Mouse (Mus musculus): Measurements from ENCODE around the gene Ccdc159.
A peak's percentile ranks its signal among the peaks of the same experiment; 100 is the strongest.

Gene Ccdc159

DNA sequence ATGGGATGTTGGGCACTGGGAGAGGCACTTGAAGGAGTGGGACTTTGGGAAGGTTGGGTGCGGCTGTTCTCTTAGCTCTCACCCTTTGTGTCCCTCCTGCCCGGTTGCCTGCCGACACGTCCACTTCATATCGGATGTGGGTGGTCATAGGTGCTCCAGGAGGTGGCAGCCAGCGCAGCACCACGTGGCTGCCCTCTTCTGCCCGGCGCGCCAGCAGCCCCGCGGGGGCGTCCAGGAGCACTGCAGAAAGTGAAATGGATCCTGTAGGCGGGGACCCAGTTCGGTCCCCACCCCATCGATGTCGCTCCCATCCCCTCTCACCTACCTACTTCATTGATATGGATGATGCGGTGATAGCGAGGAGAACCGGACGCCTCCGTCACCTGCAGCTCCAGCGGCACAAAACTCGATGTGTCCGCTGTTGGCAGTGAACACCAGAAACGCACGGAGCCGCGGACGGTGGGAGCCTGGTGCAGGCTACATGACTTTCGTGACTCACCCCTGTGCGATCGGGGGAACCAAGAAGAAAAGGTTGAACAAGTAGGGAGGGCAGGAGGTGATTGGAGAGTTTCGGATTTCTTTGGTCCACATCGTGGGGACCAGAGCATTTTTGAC, 34.2 kb downstream of the Ccdc159 start:
- DNase-seq (ENCODE audit: low read depth, low spot score) = no peak

GRCm38 (mm10) chr9:21962010-21962409, 34.7 kb downstream of the Ccdc159 start:
- no peak for DNase-seq (ENCODE audit: low read depth, low spot score)

- DNase-seq (ENCODE audit: low read depth, low spot score) = peak; percentile 75
Measured at GRCm38 (mm10) chr9:21962416-21963059, 35.3 kb downstream of the Ccdc159 start.

DNA sequence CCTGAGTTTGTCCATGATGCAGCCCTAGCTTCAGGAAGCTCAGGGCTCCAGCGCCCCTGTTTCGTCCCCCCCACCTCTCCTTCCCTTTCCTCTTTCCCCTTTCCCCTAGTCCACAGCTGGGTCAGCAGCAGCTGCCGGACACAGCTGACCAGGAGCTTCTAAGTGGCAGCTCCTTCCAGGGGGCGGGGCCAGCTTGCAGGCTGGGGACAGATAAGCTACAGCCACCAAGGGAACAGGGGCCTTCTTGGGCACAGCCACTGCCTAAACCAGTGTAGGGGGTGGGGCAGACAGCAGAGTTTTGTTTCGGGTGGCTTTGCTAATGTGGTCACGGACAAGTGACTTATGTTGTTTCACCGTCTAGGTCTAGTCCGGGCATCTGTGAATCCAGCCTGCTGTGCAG, 36.1 kb downstream of the Ccdc159 start, which contains the start of gene Epor:
Gene Epor (minus strand): TSS at position 90 of the 400 bp plus-strand sequence.
- no peak for DNase-seq (ENCODE audit: low read depth, low spot score)

- DNase-seq (ENCODE audit: low read depth, low spot score) = no peak
Measured at GRCm38 (mm10) chr9:21968883-21969282, 41.6 kb downstream of the Ccdc159 start.

DNA sequence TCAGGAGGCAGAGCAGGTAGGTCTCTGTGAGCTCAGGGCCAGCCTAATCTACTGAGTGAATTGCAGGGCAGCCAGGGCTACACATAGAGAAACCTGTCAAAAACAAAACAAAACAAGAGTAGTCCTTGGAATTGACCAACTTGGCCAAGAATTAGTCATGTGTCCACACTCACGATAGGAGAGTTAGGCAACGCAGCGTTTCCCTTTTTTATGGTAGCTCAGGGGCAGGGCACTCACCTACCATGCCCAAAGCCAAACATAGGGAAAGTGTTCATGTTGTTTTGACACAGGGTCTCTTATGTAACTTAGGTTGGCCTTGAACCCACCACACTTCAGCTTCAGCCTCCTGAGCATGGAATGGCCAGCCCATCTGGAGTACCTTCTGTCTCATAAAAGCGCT, 42.0 kb downstream of the Ccdc159 start:
- no peak for DNase-seq (ENCODE audit: low read depth, low spot score)

GRCm38 (mm10) chr9:21976626-21977175, 49.4 kb downstream of the Ccdc159 start:
- no peak for DNase-seq (ENCODE audit: low read depth, low spot score)

DNA sequence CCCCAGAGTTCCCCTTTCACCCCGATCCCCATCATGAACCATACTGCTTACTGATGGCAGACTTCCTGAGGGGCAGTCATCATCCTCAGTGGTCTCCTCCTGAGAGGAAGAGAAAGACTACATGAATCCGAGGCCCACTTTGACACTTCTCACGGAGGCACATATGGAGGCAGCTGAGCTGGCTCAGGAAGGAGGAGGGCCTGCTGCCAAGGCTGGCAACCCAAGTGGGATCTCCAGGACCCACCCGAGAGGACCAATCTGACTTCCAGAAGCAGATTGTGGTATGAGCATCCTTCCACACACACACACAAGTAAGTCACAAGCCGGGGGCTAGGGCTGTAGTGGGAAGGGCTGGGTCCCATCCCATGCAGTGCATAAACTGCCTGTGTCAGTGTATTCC, 50.1 kb downstream of the Ccdc159 start:
- DNase-seq (ENCODE audit: low read depth, low spot score) = no peak

DNA sequence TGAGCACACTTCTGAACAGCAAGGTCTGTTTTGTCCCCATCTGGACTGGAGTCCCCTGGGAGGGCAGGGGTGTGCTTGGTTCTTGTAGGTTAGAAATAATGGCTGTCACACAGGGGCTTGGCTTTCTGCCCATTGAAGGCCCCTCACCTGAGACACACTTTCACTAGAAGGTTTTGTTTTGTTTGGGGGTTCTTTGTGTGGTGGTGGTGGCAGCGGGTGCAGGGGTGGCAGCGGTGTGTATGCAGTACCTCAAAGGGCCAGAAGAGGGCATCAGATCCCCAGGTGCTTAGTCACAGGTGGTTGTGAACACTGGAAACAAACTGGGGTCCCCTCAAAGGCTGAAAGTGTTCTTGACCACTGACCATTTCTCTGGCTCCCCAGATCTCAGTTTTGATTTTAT, 50.7 kb downstream of the Ccdc159 start:
- no peak for DNase-seq (ENCODE audit: low read depth, low spot score)

DNA sequence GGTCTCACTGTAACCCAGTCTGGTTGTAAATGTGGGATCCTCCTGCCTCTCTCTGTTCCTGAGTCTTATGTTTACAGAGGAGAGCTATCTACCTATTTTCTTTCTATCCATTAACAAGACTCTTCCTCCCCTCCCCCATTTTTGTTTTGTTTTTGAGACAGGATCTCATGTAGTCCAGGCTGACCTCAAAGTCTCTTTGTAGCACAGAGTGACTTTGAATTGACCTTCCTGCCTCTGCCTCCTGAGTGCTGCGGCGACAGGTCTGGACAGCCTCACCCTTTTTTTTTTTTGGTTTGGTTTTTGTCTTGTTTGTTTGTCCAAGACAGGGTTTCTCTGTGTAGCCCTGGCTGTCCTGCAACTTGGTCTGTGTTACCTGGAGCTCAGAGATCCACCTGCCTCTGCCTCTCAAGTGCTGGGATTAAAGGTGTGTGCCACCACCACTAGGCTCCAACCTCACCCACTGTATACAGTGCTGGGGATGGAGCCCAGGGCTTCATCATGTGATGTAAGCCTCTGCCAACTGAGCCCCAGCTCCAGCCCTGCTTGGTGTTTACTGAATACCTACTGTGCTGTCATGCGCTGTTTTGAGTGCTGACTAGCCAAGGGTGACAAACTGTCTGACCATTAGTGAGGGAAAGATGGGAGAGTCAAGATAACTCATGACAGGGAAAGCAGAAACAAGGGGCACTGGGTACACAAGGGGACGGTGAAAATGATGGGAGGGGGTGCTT, 51.3 kb downstream of the Ccdc159 start:
- DNase-seq (ENCODE audit: low read depth, low spot score) = no peak

GRCm38 (mm10) chr9:21983911-21984310, 56.6 kb downstream of the Ccdc159 start:
- no peak for DNase-seq (ENCODE audit: low read depth, low spot score)

Measured in telencephalon, adult 2 months (tissue).